Mouse (Mus musculus) spleen, adult 2 months (tissue): ENCODE results near the gene Gimap5. TPM values are rescaled to one million over a fixed set of nuclear protein-coding genes. Genes with fewer than 3 reads are reported as not detected.
A peak's percentile ranks its signal among the peaks of the same experiment; 100 is the strongest.

ENCODE experiments used
- DNase-seq, 2 experiments: peaks; one replicate each; pipeline versions ENCODE4 v3.0.0 to v3.0.0-alpha.2; 2012 to 2021; ENCODE audit warnings: low spot score in 2 of 2, low read depth in 1 of 2
- H3K27ac ChIP-seq: fragments of 200-500 bp; 2 replicates; pipeline ENCODE4 v1.5.1; 2012; ENCODE audit warnings: low read length, inconsistent platforms; ENCODE audit not compliant: insufficient read depth
- H3K27me3 ChIP-seq: fragments of 200-500 bp; 2 replicates; pipeline ENCODE4 v1.6.1; 2012; ENCODE audit warnings: mild to moderate bottlenecking, moderate library complexity, low read length, inconsistent platforms; ENCODE audit not compliant: control insufficient read depth, insufficient read depth
- H3K36me3 ChIP-seq: fragments of 200-500 bp; 2 replicates; pipeline ENCODE4 v1.6.1; 2012; ENCODE audit warnings: mild to moderate bottlenecking, low read length, inconsistent platforms; ENCODE audit not compliant: control insufficient read depth, insufficient read depth
- H3K4me1 ChIP-seq: fragments of 200-500 bp; 2 replicates; pipeline ENCODE4 v1.6.1; 2011; ENCODE audit warnings: inconsistent platforms; ENCODE audit not compliant: control insufficient read depth, insufficient read depth, insufficient read length
- H3K4me3 ChIP-seq: fragments of 200-500 bp; 2 replicates; pipeline ENCODE4 v1.5.1; 2011; ENCODE audit warnings: mild to moderate bottlenecking, inconsistent platforms; ENCODE audit not compliant: insufficient read depth, insufficient read length; ENCODE audit errors: extremely low read depth
- CTCF ChIP-seq: fragments of 200-500 bp; IDR thresholded peaks from 2 replicates; pipeline ENCODE4 v1.5.1; 2011; ENCODE audit warnings: mild to moderate bottlenecking, inconsistent platforms; ENCODE audit not compliant: insufficient read depth, insufficient read length, insufficient replicate concordance; ENCODE audit errors: extremely low read depth
- POLR2A ChIP-seq: fragments of 200-500 bp; IDR thresholded peaks from 2 replicates; pipeline ENCODE4 v1.6.1; 2011; ENCODE audit warnings: low read depth, low read length, inconsistent platforms
- WGBS: fragments of 180-500 bp; shearing (Covaris S2); methylation state at CpG from one replicate; pipeline ENCODE4 v1.1.7; 2018; 5-methylcytosine and 5-hydroxymethylcytosine counted together
- polyA plus RNA-seq: library from polyadenylated mRNA; depleted of rRNA; stranded (reverse); fragments of >200 nt; gene quantifications from 2 replicates; pipeline ENCODE4 v1.2.3, GENCODE M21; 2012

Gene Gimap5
- polyA plus RNA-seq, 1 experiment = 74.0 TPM

DNA sequence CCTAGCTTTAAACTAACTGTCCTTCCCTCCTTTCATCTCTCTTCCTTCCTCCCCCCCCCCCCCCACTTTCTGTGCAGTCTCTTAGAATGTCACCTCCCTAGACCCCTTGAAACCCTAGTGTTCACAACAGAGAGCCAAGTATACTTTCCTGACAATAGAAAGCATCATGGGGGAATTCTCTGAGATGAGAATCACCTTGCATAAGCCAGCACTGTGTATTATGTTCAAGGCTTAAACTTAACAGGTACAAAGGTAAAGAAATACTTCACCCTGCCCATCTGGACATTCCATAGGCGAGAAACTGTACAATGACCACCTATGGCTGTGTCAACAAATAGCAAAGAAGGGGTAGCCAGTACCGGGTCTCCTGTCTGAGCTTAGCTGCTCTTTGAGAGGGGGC, 507 bp upstream of the Gimap5 start:
- 8% methylated on average over 2 of the region's 2 CpGs for WGBS
- Histone ChIP-seq H3K4me3 (peak overlapping the region; percentile 72), H3K27ac (peak overlapping the region; percentile 98), H3K27me3 (no peaks in the 10 kb centered on the region), H3K4me1 (peaks cover 27% of the 10 kb centered on the region), H3K36me3 (peaks cover 21% of the 10 kb centered on the region)
- no peak for DNase-seq
- no peak for TF ChIP-seq CTCF
- TF ChIP-seq POLR2A = no peak

- peaks cover 16% of the 10 kb centered on the region for H3K4me1 ChIP-seq
- H3K27ac ChIP-seq = peak overlapping the region; percentile 98
- WGBS = 13% methylated on average over 7 of the region's 7 CpGs
- TF ChIP-seq CTCF = no peak
- TF ChIP-seq POLR2A = peak; percentile 92
- peak in 1 of 2 experiments; percentile 33 for DNase-seq
- H3K36me3 ChIP-seq = peaks cover 10% of the 10 kb centered on the region
- peak overlapping the region; percentile 72 for H3K4me3 ChIP-seq
- no peaks in the 10 kb centered on the region for H3K27me3 ChIP-seq
Measured at GRCm38 (mm10) chr6:48747091-48747966, 1.3 kb downstream of the Gimap5 start.

DNA sequence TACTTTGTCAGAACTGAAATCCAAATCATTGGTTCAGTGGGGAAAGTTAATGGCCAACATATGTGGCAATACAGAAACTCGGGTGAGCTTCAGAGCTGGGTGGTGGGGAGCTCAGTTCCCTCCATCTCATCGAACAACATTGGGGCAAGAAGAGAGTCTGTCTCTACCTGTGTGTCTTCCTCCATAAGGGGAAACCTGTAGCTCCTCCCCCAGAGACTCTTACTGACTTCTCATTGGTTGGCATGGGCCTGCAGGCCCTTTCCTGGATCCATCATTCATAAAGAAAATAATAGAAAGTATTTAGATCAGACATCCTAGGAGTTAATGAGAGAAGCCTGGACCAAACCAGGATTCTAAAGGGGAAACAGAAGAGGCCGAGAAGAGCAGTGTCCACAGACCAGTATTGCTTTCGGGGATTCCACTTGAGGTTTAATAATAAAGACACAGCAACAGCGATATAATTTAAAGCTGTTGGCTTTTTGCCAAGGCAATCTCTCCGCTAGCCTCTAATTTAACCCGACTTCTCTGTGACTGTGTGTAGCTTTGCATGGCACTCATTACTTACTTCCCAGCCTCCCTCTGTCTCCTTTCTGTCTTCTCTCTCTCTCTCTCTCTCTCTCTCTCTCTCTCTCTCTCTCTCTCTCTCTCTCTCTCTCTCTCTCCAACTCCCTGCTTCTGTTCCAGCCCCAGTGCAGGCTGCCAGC, 17.7 kb downstream of the Gimap5 start:
- TF ChIP-seq POLR2A (no peak), CTCF (no peak)
- no peak overlapping the region for H3K4me3 ChIP-seq
- 78% methylated on average over 7 of the region's 7 CpGs for WGBS
- DNase-seq = no peak
- H3K27me3 ChIP-seq = no peaks in the 10 kb centered on the region
- H3K36me3 ChIP-seq = peaks cover 12% of the 10 kb centered on the region; the same call in 1 of the 2 replicates
- H3K27ac ChIP-seq = no peak overlapping the region
- peaks cover 5% of the 10 kb centered on the region; the same call in 1 of the 2 replicates for H3K4me1 ChIP-seq

DNA sequence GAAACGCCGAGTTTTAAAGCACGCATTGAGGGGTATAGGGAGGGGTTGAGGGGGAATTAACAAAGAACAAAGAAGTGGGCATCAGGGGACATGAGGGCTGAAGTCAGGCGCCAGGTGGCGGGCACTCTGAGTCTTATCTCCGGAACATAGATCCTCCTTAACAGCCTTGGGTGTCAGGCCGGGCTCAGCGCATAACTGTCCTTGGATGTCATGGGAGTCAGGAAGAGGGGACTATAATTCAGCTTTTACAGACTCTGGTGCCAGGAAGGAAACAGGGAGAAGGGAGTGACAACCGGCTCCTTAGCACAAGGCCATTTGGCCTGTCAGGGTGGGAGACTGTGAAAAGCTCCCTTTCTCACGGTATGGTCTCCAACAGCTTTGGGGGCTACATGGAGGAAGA, 18.5 kb downstream of the Gimap5 start:
- Histone ChIP-seq H3K4me3 (no peak overlapping the region), H3K36me3 (peaks cover 12% of the 10 kb centered on the region; the same call in 1 of the 2 replicates), H3K27me3 (no peaks in the 10 kb centered on the region), H3K27ac (no peak overlapping the region), H3K4me1 (peaks cover 5% of the 10 kb centered on the region; the same call in 1 of the 2 replicates)
- 90% methylated on average over 10 of the region's 10 CpGs for WGBS
- DNase-seq = no peak
- no peak for TF ChIP-seq POLR2A
- TF ChIP-seq CTCF = no peak

GRCm38 (mm10) chr6:48768178-48768869, 22.3 kb downstream of the Gimap5 start:
- H3K4me1 ChIP-seq = peaks cover 9% of the 10 kb centered on the region; the same call in 1 of the 2 replicates
- 33% methylated on average over 9 of the region's 9 CpGs for WGBS
- peak overlapping the region; percentile 97 for H3K27ac ChIP-seq
- peaks cover 12% of the 10 kb centered on the region; the same call in 1 of the 2 replicates for H3K36me3 ChIP-seq
- no peaks in the 10 kb centered on the region for H3K27me3 ChIP-seq
- H3K4me3 ChIP-seq = peak overlapping the region; percentile 71
- peak in 1 of 2 experiments; percentile 70 for DNase-seq
- TF ChIP-seq CTCF = no peak
- TF ChIP-seq POLR2A = peak; percentile 47

DNA sequence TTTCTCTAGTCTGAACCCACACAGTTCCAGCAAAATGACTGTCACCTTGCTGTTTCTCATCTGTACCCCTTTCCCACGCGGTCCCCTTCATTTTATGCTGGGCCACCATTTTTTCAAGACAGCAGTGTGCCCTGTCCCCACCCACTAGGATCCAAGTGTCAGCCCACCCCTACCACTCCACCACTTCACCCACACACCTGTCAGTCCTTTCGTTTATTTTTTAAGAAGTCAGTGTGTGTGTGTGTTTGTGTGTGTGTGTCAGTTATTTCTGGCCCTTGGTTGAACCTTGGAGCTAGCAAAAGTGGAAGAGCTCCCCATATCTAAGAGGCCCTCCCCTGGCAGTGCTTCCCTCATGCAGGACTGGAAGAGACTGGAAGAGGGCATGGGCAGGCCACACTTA, 22.9 kb downstream of the Gimap5 start:
- WGBS = 60% methylated on average over 3 of the region's 3 CpGs
- peak overlapping the region; percentile 71 for H3K4me3 ChIP-seq
- H3K4me1 ChIP-seq = peaks cover 9% of the 10 kb centered on the region; the same call in 1 of the 2 replicates
- no peak for DNase-seq
- TF ChIP-seq CTCF (no peak), POLR2A (no peak)
- H3K27me3 ChIP-seq = no peaks in the 10 kb centered on the region
- peak overlapping the region; percentile 97 for H3K27ac ChIP-seq
- peaks cover 12% of the 10 kb centered on the region; the same call in 1 of the 2 replicates for H3K36me3 ChIP-seq
